Mouse (Mus musculus) urinary bladder, postnatal 10 days (tissue): ENCODE results near the gene Usp39.

Source experiments
- DNase-seq: peaks from one replicate; pipeline ENCODE4 v3.0.0; 2022; ENCODE audit warnings: low spot score

Gene Usp39

GRCm38 (mm10) chr6:72345074-72345567, at the start of gene Usp39:
Usp39 (minus strand) TSS chr6:72345184.
- DNase-seq: peak; percentile 70

- no peak for DNase-seq
These were observed 47.4 kb upstream of the Usp39 start for GRCm38 (mm10) chr6:72392341-72392740.

- DNase-seq: no peak
These were observed 46.0 kb upstream of the Usp39 start for GRCm38 (mm10) chr6:72390795-72391521.

GRCm38 (mm10) chr6:72389941-72390771, 45.2 kb upstream of the Usp39 start, which contains the start of gene Vamp8:
Vamp8 (minus strand) TSS chr6:72390703.
- peak; percentile 45 for DNase-seq

GRCm38 (mm10) chr6:72389471-72389940, 44.5 kb upstream of the Usp39 start:
- DNase-seq: no peak

GRCm38 (mm10) chr6:72388791-72389329, 43.9 kb upstream of the Usp39 start:
- no peak for DNase-seq

- DNase-seq: no peak
These were observed 43.3 kb upstream of the Usp39 start for GRCm38 (mm10) chr6:72388266-72388665.

- DNase-seq: no peak
These were observed 42.8 kb upstream of the Usp39 start for GRCm38 (mm10) chr6:72387816-72388215.

GRCm38 (mm10) chr6:72386561-72386960, 41.6 kb upstream of the Usp39 start:
- DNase-seq: no peak

GRCm38 (mm10) chr6:72385258-72385657, 40.3 kb upstream of the Usp39 start:
- DNase-seq: no peak

- DNase-seq: no peak
These were observed 39.0 kb upstream of the Usp39 start for GRCm38 (mm10) chr6:72383952-72384351.

- DNase-seq: no peak
These were observed 38.3 kb upstream of the Usp39 start for GRCm38 (mm10) chr6:72383142-72383820.

- DNase-seq: no peak
These were observed 37.5 kb upstream of the Usp39 start for GRCm38 (mm10) chr6:72382494-72382893.

GRCm38 (mm10) chr6:72380131-72380770, 35.3 kb upstream of the Usp39 start, which contains the start of gene Vamp5:
Vamp5 (minus strand) TSS chr6:72380468.
- DNase-seq: no peak

- no peak for DNase-seq
These were observed 34.6 kb upstream of the Usp39 start for GRCm38 (mm10) chr6:72379377-72380130.

GRCm38 (mm10) chr6:72378510-72379234, 33.7 kb upstream of the Usp39 start:
- DNase-seq: no peak

- DNase-seq: no peak
These were observed 30.0 kb upstream of the Usp39 start for GRCm38 (mm10) chr6:72374820-72375563.

- no peak for DNase-seq
These were observed 29.2 kb upstream of the Usp39 start for GRCm38 (mm10) chr6:72374206-72374605.

- no peak for DNase-seq
These were observed 28.2 kb upstream of the Usp39 start for GRCm38 (mm10) chr6:72373184-72373583.
